8 mouse cellular contexts compared by ENCODE assay signal in genomic region chr11:70755645-70756044, GRCm38 (mm10). TPM values are rescaled to one million over a fixed set of nuclear protein-coding genes. Genes with fewer than 3 reads are reported as not detected.
DNase-seq lines count a peak whose midpoint lies in the region; ATAC-seq lines count a peak whose summit lies in the region.

No protein-coding gene starts in this region.

- WGBS in heart, embryonic 14.5 days, result 8% methylated on average over 7 of the region's 7 CpGs

- no peaks in the 10 kb centered on the region for H3K36me3 ChIP-seq in heart, embryonic 14.5 days (ENCODE audit: control insufficient read depth, insufficient read depth, low read length)

- H3K4me2 ChIP-seq in heart, embryonic 14.5 days (ENCODE audit: low read length), result no peak overlapping the region

- DNase-seq in ES-CJ7 (ENCODE audit: low read depth, low spot score), result peak; percentile 78
- DNase-seq in adrenal gland, adult 2 months, result peak; percentile 79
- DNase-seq in embryo, embryonic 11.5 days (ENCODE audit: low read depth, low spot score), result peak; percentile 65
- peak; percentile 58 for DNase-seq in layer of hippocampus, adult 9-11 months
- peak; percentile 87 for DNase-seq in right cerebral cortex, postnatal 14 days
- peak; percentile 68 to 80 for DNase-seq in urinary bladder, postnatal 36 days (ENCODE audit: low spot score in 2 of 2)

- no peaks in the 10 kb centered on the region; a peak in 1 of 4 replicates for H3K4me1 ChIP-seq in heart, embryonic 14.5 days (ENCODE audit: control insufficient read depth in 2 of 2, insufficient read depth in 2 of 2, low read length in 2 of 2)

- no peaks in the 10 kb centered on the region for H3K9me3 ChIP-seq in heart, embryonic 14.5 days (ENCODE audit: control insufficient read depth, low read length)

- peak overlapping the region; percentile 30; the same call in 1 of the 2 replicates for H3K9ac ChIP-seq in heart, embryonic 14.5 days (ENCODE audit: low read length)

- H3K27me3 ChIP-seq in heart, embryonic 14.5 days (ENCODE audit: control insufficient read depth, insufficient read depth, low read length), result no peaks in the 10 kb centered on the region

- H3K4me3 ChIP-seq in heart, embryonic 14.5 days (ENCODE audit: control insufficient read depth in 1 of 2, insufficient read depth in 1 of 2, low read depth in 1 of 2, low read length in 2 of 2), result no peak overlapping the region

- H3K27ac ChIP-seq in heart, embryonic 14.5 days (replicated peaks in 1 of 2; ENCODE audit: control insufficient read depth in 1 of 2, insufficient read depth in 1 of 2, low read depth in 2 of 2, low read length in 2 of 2), result no peak overlapping the region

- no peak for ATAC-seq in heart, embryonic 14.5 days (ENCODE audit: insufficient number of reproducible peaks, insufficient read depth, low FRiP score, low read depth)
- peak; percentile 97 for ATAC-seq in megakaryocyte progenitor cell, adult 5-6 weeks (replicated peaks; ENCODE audit: poor library complexity)

RNA-seq across cellular contexts. Expression of gene Zfp3, which starts 8.4 kb away (rescaled TPM):
- 10 to 100 TPM in 1 of 2 experiments, 1 to 10 TPM in 1; 8.0 to 12.6 TPM for total RNA-seq in adrenal gland, adult 2 months (2021)
- polyA plus RNA-seq in adrenal gland, adult 2 months (2012; rRNA removed), result 1.5 and 2.0 TPM in 2 replicates
- 9.3 and 9.9 TPM in 2 replicates for polyA plus RNA-seq in heart, embryonic 14.5 days (2014; fragmentation: Nextera tagmentation; extraction: Ambion mirVana)
- 1.3 and 2.1 TPM in 2 replicates for total RNA-seq in megakaryocyte progenitor cell, adult 5-6 weeks (2015)
- total RNA-seq in megakaryocyte progenitor cell, adult 5-6 weeks (2017), result 1.9 and 2.7 TPM in 2 replicates

RNA-seq across cellular contexts. Expression of gene Kif1c, which starts 55.3 kb away (rescaled TPM):
- 100 to 1,000 TPM; 184 to 214 TPM for total RNA-seq in adrenal gland, adult 2 months (2021)
- polyA plus RNA-seq in adrenal gland, adult 2 months (2012; rRNA removed), result 71.5 and 79.5 TPM in 2 replicates
- 13.9 and 18.9 TPM in 2 replicates for polyA plus RNA-seq in heart, embryonic 14.5 days (2014; fragmentation: Nextera tagmentation; extraction: Ambion mirVana)
- total RNA-seq in megakaryocyte progenitor cell, adult 5-6 weeks (2015), result 1.6 and 2.0 TPM in 2 replicates
- total RNA-seq in megakaryocyte progenitor cell, adult 5-6 weeks (2017), result 4.6 and 5.9 TPM in 2 replicates

RNA-seq across cellular contexts. Expression of gene Inca1, which starts 55.7 kb away (rescaled TPM):
- 10 to 100 TPM in 1 of 2 experiments, 1 to 10 TPM in 1; 8.2 to 15.7 TPM for total RNA-seq in adrenal gland, adult 2 months (2021)
- polyA plus RNA-seq in adrenal gland, adult 2 months (2012; rRNA removed), result 12.9 and 15.8 TPM in 2 replicates
- polyA plus RNA-seq in heart, embryonic 14.5 days (2014; fragmentation: Nextera tagmentation; extraction: Ambion mirVana), result 2.1 and 2.7 TPM in 2 replicates
- total RNA-seq in megakaryocyte progenitor cell, adult 5-6 weeks (2015), result 0.20 TPM in 1 of 2 replicates, not detected in the other
- 0.50 TPM in 1 of 2 replicates, not detected in the other for total RNA-seq in megakaryocyte progenitor cell, adult 5-6 weeks (2017)

RNA-seq across cellular contexts. Expression of gene Scimp, which starts 56.7 kb away (rescaled TPM):
- total RNA-seq in adrenal gland, adult 2 months (2021), result 1 to 10 TPM in 1 of 2 experiments, under 1 TPM in 1; 0.81 to 3.5 TPM
- polyA plus RNA-seq in adrenal gland, adult 2 months (2012; rRNA removed), result 1.2 and 1.3 TPM in 2 replicates
- polyA plus RNA-seq in heart, embryonic 14.5 days (2014; fragmentation: Nextera tagmentation; extraction: Ambion mirVana), result 0.50 and 0.62 TPM in 2 replicates
- total RNA-seq in megakaryocyte progenitor cell, adult 5-6 weeks (2015), result 0.37 TPM in 1 of 2 replicates, not detected in the other
- total RNA-seq in megakaryocyte progenitor cell, adult 5-6 weeks (2017), result not detected in 2 replicates

Comparison
In these comparisons a context has a peak if more than half of its experiments do, and no peak if none do; other contexts are left out.
1. RNA of gene Kif1c, which starts 55.3 kb away (total RNA-seq): 184 to 214 TPM in adrenal gland, adult 2 months; 1.6 to 5.9 TPM in megakaryocyte progenitor cell, adult 5-6 weeks; every median in the first group is over 10 times any median in the second.
2. RNA of gene Inca1, which starts 55.7 kb away (total RNA-seq): 8.2 to 15.7 TPM in adrenal gland, adult 2 months; 0.20 to 0.50 TPM in megakaryocyte progenitor cell, adult 5-6 weeks; every median in the first group is over 4 times any median in the second.
3. Peak in every context shown above with its lines, with median percentiles within 50 percentile points of each other: DNase-seq.